Mouse (Mus musculus) urinary bladder, postnatal 14 days (tissue): ENCODE results near the gene 4930404H24Rik.
"Not testable (repeated sequence)": the region's sequence is repeated elsewhere in the genome, so short reads cannot be mapped to it uniquely, and the experiment has no call there.

Experiments used
- DNase-seq: peaks from one replicate; pipeline ENCODE4 v3.0.0; 2021; ENCODE audit warnings: low spot score

The 4930404H24Rik gene

GRCm38 (mm10) chr2:153478583-153478982 lies 14.0 kb upstream of the 4930404H24Rik start:
- DNase-seq: peak; percentile 78

DNA sequence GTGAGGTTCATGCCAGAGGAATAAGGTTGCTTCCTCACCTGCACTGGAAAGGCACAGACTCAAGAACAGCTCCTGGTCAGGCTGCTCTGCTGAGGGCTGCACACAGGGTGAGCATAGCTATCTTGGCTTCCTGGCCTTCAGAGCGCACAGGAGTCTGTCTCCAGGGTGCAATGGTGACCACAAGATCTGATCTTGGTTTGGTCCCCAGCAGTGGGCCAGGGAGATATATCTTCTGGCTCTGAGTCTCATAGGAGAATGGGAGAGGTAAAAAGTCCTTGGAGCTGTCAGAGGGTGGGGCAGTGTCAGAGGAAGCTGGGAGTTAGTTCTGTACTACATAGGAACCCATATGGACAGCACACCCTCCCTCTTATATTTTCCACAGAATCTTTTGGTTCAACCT lies 13.1 kb upstream of the 4930404H24Rik start:
- no peak for DNase-seq

DNA sequence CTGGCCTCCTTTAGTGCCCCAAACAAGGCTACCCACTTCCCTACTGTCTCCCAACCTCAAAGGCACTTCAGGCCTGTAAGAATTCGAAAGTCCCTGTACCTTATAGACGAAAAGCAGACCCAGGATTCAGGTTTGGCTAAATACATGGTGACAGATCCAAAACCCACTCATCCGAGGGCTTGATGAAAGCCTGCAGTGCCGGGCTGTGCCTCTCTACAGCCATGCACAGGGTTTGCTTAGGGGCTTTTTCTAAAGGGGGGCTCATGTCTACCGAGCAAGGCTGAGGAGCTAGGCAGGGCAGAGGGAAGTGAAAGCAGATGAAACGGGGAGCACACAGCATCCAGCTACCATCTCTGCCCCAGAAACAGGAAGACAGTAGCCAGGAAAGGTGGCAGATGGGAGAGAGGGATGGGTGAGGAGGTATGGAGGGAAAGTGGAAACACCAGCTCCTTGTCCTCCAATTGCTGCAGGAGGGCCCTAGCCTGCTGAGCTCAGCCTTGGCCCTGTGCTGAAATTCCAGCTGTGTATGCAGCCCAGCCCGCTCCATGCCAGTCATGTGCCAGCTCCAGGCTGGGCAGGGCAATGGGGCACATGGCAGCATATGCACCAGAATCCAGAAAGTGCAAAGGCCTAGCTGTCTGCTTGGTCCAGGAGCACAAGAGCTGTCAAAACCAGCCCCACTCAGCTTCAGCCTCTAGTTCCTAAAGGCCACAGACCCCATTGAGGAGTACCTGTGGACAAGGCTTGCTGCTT lies 11.3 kb upstream of the 4930404H24Rik start:
- DNase-seq: no peak

DNA sequence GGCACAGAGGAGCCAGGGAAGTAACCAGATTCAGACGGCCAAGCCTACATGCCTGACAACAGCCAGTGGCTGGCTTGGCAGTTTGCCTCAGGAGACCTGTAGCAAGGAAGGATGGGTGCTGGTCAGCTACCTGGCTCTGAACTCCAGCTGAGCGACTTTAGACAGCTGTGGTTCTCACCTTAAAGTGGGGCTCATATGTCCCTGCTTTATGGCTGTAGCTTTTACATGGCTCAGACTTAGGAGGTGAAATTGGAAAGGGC lies 10.8 kb upstream of the 4930404H24Rik start:
- no peak for DNase-seq

DNA sequence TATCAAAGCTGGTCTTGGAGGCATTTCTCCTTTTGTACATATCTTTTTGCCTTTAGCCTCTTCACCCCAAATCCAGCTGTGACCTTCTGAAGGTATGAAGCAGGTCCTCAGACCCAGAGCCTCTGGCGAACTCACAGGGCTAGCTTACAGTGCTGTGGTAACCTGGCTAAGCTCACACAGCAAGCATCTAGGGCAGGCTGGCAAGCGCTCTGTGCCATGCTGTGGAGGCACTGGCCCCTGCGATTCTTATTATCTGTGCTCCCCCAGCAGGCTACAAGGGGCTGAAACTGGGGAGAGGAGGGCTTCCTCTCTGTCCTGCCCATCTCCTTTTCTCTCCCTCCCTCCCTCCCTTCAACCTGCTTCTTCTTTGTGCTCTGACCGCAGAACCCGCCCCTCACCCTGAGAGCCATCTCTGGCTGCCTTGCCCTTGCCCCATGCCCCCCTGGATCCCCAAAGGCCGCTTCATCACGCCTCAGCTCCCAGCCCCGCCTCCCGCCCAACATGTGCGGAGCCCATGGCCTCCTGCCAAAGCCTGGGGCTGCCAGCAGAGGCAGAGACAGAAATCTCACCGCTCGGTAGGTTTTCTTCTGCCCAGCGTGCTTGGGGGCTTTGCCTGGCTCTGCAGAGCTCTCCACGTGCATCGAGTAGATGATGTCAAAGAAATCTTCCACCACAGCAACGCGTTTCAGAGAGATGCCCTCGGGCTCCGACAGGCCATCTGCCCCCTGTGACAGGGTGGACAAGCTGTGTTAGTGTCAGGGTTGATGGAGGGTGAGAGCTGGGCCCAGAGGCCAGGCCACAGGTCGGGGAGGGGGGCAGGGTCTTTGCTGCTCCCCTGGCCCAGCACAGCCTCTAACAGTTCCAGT lies 9.2 kb upstream of the 4930404H24Rik start:
- peak; percentile 61 for DNase-seq

GRCm38 (mm10) chr2:153484071-153484470 lies 8.5 kb upstream of the 4930404H24Rik start:
- DNase-seq: no peak

DNA sequence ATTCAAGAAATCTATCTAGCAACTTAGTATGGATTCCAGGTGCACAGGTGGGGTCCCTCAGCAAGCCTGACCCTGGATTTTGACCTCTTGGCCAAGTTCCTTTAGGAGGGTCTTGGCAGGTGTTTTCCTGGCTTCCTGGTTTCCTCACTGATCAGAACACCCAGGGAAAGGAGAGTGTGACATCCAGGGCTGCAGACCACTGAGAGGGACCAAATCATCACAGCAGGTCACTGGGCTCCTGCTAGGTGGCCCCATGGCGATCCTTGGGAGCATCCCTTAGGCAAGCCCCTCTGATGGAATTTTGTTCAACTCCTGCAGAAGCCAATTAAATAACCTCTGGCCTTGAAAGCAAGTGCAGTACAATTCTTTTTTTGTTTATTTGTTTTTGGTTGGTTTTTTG lies 2.5 kb upstream of the 4930404H24Rik start:
- no peak for DNase-seq

DNA sequence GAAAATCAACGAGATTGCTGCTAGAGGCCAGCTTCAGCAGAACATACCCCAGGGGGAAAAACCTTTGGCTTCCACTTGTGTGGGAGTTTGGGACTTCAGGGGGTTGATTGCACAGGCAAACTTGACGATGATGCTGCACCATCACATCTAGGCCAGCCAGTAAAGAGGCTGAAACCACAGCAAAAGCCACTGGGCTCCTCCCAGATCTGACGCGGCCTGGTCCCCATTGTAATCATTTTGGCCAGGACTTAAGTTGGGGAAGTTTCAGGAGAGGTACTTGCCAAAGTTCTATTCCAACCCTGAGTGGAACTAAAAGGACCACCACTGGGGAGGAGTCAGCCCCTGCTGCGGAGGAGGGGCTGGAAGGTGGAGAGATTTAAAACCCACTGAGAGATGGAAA lies 1.6 kb upstream of the 4930404H24Rik start:
- no peak for DNase-seq

GRCm38 (mm10) chr2:153491512-153492178 lies 945 bp upstream of the 4930404H24Rik start:
- DNase-seq: no peak

GRCm38 (mm10) chr2:153492179-153492517 lies 442 bp upstream of the 4930404H24Rik start:
- DNase-seq: no peak

DNA sequence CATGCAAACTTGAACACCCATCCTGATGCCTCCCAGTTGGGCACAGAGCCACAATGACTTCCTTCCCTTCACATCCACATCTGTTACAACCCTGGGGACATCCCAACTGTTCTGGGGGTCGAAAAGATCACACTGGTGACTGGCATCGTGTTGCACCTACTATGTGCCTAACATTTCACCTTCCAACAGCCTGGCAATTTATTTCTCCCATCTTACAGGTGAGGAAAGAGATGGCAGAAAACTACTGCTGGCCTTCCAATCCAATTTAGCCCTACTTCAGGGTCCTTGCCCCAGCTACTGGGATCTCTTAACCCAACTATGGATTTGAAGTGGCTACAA lies 772 bp downstream of the 4930404H24Rik start:
- DNase-seq: no peak

GRCm38 (mm10) chr2:153493781-153494292 lies 1.2 kb downstream of the 4930404H24Rik start:
- DNase-seq: peak; percentile 70

- peak; percentile 70 for DNase-seq
Measured at GRCm38 (mm10) chr2:153494293-153494811, 1.8 kb downstream of the 4930404H24Rik start.

GRCm38 (mm10) chr2:153495391-153495790 lies 2.8 kb downstream of the 4930404H24Rik start:
- not testable (repeated sequence) for DNase-seq

DNA sequence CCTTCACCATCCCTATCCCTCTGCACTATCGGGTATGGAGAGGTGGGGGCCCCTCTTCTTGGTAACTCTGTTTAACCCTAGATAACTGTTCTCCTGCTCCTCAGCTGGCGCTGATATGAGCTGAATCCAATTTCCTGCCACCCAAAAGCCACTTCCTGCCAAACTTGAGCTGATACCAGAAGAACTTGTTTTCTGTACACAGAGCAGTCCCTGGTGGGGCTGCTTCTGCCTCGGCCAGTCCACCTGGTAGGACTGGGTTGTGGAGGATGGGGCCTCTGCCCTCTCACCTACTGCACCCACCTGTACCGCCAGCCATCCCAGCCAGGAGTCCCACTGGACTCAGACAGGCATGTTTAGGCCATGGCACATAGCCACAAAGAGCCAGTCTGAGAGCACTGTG lies 3.2 kb downstream of the 4930404H24Rik start:
- DNase-seq: peak; percentile 84

GRCm38 (mm10) chr2:153496301-153496700 lies 3.7 kb downstream of the 4930404H24Rik start:
- DNase-seq: no peak

- DNase-seq: no peak
Measured at GRCm38 (mm10) chr2:153496898-153497297, 4.3 kb downstream of the 4930404H24Rik start.

DNA sequence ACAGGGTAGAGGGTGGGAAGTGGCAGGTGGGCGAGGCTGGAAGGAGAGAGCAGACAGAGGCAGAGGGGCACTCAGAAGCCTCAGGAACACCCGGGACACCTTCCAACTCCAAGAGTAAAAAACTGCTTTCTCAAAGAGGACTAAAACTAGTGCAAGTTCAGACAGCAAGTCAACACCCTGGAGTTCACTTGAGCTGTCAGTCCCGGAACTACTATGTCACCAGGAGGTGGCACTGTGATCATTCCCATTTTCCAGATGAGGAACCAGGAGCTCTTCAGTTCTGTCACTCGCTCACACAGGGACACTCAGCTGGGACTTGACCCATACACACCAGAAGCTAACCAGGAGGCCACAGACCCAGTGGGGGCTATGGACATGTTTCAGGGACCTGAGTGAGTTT lies 6.6 kb downstream of the 4930404H24Rik start:
- peak; percentile 51 for DNase-seq

DNA sequence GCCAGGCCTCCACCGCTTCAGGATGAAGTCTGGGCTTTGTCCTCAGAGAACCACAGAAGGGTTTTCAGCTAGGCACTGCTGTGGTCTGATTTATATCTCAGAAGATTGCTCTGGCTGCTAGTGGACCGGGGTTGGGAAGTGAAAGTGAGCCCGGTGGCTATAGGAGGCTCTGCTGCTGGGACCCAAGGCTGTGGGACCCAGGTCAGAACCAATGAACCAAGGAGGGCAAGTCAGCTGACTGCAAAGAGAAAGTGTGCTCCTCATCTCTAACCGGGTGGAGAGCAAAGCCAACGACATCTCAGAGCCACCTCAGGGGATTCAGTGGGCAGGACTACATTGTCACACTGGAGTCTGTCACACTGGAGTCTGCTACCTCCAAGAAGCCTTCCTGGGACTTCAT lies 13.8 kb downstream of the 4930404H24Rik start:
- DNase-seq: no peak

- DNase-seq: no peak
Measured at GRCm38 (mm10) chr2:153507969-153508368, 15.4 kb downstream of the 4930404H24Rik start.

DNA sequence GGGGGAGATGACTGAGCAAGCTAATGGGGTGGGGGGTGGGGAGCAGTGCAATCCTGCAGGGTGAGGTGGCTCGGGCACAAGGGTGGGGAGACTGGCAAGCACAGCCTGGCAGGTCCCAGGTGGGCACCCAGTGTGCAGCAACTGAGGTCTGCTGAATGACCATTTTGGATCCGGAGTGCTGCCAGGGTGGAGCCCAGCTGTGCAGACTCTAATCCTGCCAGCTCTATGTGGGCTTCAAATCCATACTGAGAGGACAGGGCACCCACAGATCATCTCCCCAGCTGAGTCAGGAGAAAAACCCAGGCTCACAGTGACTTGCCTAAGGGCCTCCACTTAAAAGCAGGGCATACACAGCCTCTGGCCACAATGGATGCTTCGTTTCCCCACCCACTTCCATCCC lies 15.8 kb downstream of the 4930404H24Rik start:
- DNase-seq: no peak

GRCm38 (mm10) chr2:153509211-153510029 lies 16.8 kb downstream of the 4930404H24Rik start:
- no peak for DNase-seq
